Mouse (Mus musculus): Measurements from ENCODE around the gene Oaz2. TPM values are rescaled to one million over a fixed set of nuclear protein-coding genes. Genes with fewer than 3 reads are reported as not detected.
"Not testable (repeated sequence)": the region's sequence is repeated elsewhere in the genome, so short reads cannot be mapped to it uniquely, and the experiment has no call there.

Oaz2 gene
- total and polyA plus RNA-seq, 3 experiments = 30.2 to 61.4 (median 35.3) TPM

GRCm38 (mm10) chr9:65649997-65650396 is 17.8 kb upstream of the Oaz2 start:
- Histone ChIP-seq H3K27ac (ENCODE audit: insufficient read depth, low read depth) (no peak overlapping the region), H3K4me3 (replicated peaks in 1 of 3; ENCODE audit: low read depth in 2 of 3, low read length in 2 of 3, poor library complexity in 1 of 3) (no peak overlapping the region), H3K27me3 (replicated peaks) (no peaks in the 10 kb centered on the region), H3K9me3 (replicated peaks; ENCODE audit: low read length) (no peaks in the 10 kb centered on the region), H3K36me3 (replicated peaks in 1 of 2; ENCODE audit: control insufficient read depth in 1 of 2, insufficient read depth in 1 of 2, low read length in 1 of 2) (no peaks in the 10 kb centered on the region), H3K9ac (ENCODE audit: insufficient read depth, low read depth) (no peak overlapping the region), H3K4me1 (ENCODE audit: control insufficient read depth in 1 of 2, insufficient read depth in 2 of 2) (peaks cover 0 to 12% of the 10 kb centered on the region in 2 experiments; a peak in 2 of 4 replicates), H3K79me2 (replicated peaks; ENCODE audit: control insufficient read depth, extremely low read depth, insufficient read depth, poor library complexity, severe bottlenecking) (no peaks in the 10 kb centered on the region), H3K4me2 (ENCODE audit: insufficient read depth, low read depth, poor library complexity, severe bottlenecking) (no peak overlapping the region)
- dilution Hi-C loops (cut with MboI; ENCODE audit: extremely low pct_ligation_motif_present, extremely low pct_unique_long_range_greater_than_20kb, low sequenced_read_pairs) = no loop called here
- no peak for DNase-seq (ENCODE audit: extremely low read depth)
- TF ChIP-seq POLR2A (IDR thresholded peaks at IDR 0.05; ENCODE audit: low read depth, low read length) (no peak), MEF2A (IDR thresholded peaks at IDR 0.05; ENCODE audit: borderline replicate concordance, low read depth, low read length) (no peak), ZKSCAN1 (IDR thresholded peaks at IDR 0.05; ENCODE audit: borderline replicate concordance, low read depth, low read length) (no peak), JUN (IDR thresholded peaks at IDR 0.05; ENCODE audit: insufficient read depth, low read depth, low read length) (no peak), POLR2AphosphoS2 (IDR thresholded peaks at IDR 0.05; ENCODE audit: low read depth, low read length) (no peak), RAD21 (IDR thresholded peaks at IDR 0.05; ENCODE audit: low read depth, low read length) (no peak), JUND (conservative IDR thresholded peaks at IDR 0.05; ENCODE audit: low read depth, low read length) (no peak), BHLHE40 (IDR thresholded peaks at IDR 0.05; ENCODE audit: low read depth, low read length) (no peak), PAX5 (IDR thresholded peaks at IDR 0.05; ENCODE audit: low read length) (no peak)
- in situ Hi-C loops (cut with MboI; ENCODE audit: low pct_ligation_motif_present, low pct_unique_long_range_greater_than_20kb, low sequenced_read_pairs) = loop anchor here (10.0 kb wide), 1 partner anchor 125 kb away; the partner anchor contains the start of gene Ankdd1a

- peak; percentile 26 for DNase-seq (ENCODE audit: extremely low read depth)
- TF ChIP-seq SMC3 (IDR thresholded peaks at IDR 0.05; ENCODE audit: low read depth, low read length) (peak; percentile 33; the same call in 1 of the 2 replicates), RAD21 (IDR thresholded peaks at IDR 0.05; ENCODE audit: low read depth, low read length) (peak; percentile 29), CTCF (conservative IDR thresholded peaks at IDR 0.05 in 1 of 2, IDR thresholded peaks at IDR 0.05 in 1 of 2; ENCODE audit: low read depth in 2 of 2, low read length in 2 of 2) (peak in 1 of 2 experiments; percentile 44; a peak in 2 of 4 replicates)
- H3K4me3 ChIP-seq (replicated peaks in 1 of 3; ENCODE audit: low read depth in 2 of 3, low read length in 2 of 3, poor library complexity in 1 of 3); H3K4me2 ChIP-seq (ENCODE audit: insufficient read depth, low read depth, poor library complexity, severe bottlenecking); H3K27me3 ChIP-seq (replicated peaks); H3K9ac ChIP-seq (ENCODE audit: insufficient read depth, low read depth); H3K27ac ChIP-seq (ENCODE audit: insufficient read depth, low read depth); H3K79me2 ChIP-seq (replicated peaks; ENCODE audit: control insufficient read depth, extremely low read depth, insufficient read depth, poor library complexity, severe bottlenecking); H3K36me3 ChIP-seq (replicated peaks in 1 of 2; ENCODE audit: control insufficient read depth in 1 of 2, insufficient read depth in 1 of 2, low read length in 1 of 2); dilution Hi-C loops (cut with MboI; ENCODE audit: extremely low pct_ligation_motif_present, extremely low pct_unique_long_range_greater_than_20kb, low sequenced_read_pairs); H3K9me3 ChIP-seq (replicated peaks; ENCODE audit: low read length): not testable (repeated sequence)
- in situ Hi-C loops (cut with MboI; ENCODE audit: low pct_ligation_motif_present, low pct_unique_long_range_greater_than_20kb, low sequenced_read_pairs) = loop anchor here (10.0 kb wide), 1 partner anchor 127 kb away; the partner anchor contains the start of gene Ankdd1a
- H3K4me1 ChIP-seq (ENCODE audit: control insufficient read depth in 1 of 2, insufficient read depth in 2 of 2) = peaks cover 3 to 19% of the 10 kb centered on the region in 2 experiments; a peak in 3 of 4 replicates
Measured at GRCm38 (mm10) chr9:65651957-65652356, 15.8 kb upstream of the Oaz2 start.

- no peaks in the 10 kb centered on the region for H3K27me3 ChIP-seq (replicated peaks)
- no peak overlapping the region for H3K4me3 ChIP-seq (replicated peaks in 1 of 3; ENCODE audit: low read depth in 2 of 3, low read length in 2 of 3, poor library complexity in 1 of 3)
- no peak overlapping the region for H3K4me2 ChIP-seq (ENCODE audit: insufficient read depth, low read depth, poor library complexity, severe bottlenecking)
- no peaks in the 10 kb centered on the region for H3K36me3 ChIP-seq (replicated peaks in 1 of 2; ENCODE audit: control insufficient read depth in 1 of 2, insufficient read depth in 1 of 2, low read length in 1 of 2)
- H3K9me3 ChIP-seq (replicated peaks; ENCODE audit: low read length) = no peaks in the 10 kb centered on the region
- H3K9ac ChIP-seq (ENCODE audit: insufficient read depth, low read depth) = no peak overlapping the region
- H3K27ac ChIP-seq (ENCODE audit: insufficient read depth, low read depth) = no peak overlapping the region
- TF ChIP-seq MAX (IDR thresholded peaks at IDR 0.05; ENCODE audit: low read length) = no peak
- dilution Hi-C loops (cut with MboI; ENCODE audit: extremely low pct_ligation_motif_present, extremely low pct_unique_long_range_greater_than_20kb, low sequenced_read_pairs) = no loop called here
- DNase-seq (ENCODE audit: extremely low read depth) = no peak
- in situ Hi-C loops (cut with MboI; ENCODE audit: low pct_ligation_motif_present, low pct_unique_long_range_greater_than_20kb, low sequenced_read_pairs) = loop anchor here (10.0 kb wide), 1 partner anchor 129 kb away; the partner anchor contains the start of gene Ankdd1a
- peaks cover 3 to 19% of the 10 kb centered on the region in 2 experiments; a peak in 3 of 4 replicates for H3K4me1 ChIP-seq (ENCODE audit: control insufficient read depth in 1 of 2, insufficient read depth in 2 of 2)
- no peaks in the 10 kb centered on the region for H3K79me2 ChIP-seq (replicated peaks; ENCODE audit: control insufficient read depth, extremely low read depth, insufficient read depth, poor library complexity, severe bottlenecking)
Measured at GRCm38 (mm10) chr9:65653741-65654140, 14.1 kb upstream of the Oaz2 start.
